Mouse (Mus musculus): ENCODE results near the gene Prrg2. TPM values are rescaled to one million over a fixed set of nuclear protein-coding genes. Genes with fewer than 3 reads are reported as not detected.

Prrg2 gene
- polyA plus RNA-seq, 1 experiment from 2014 or later = 22.3 TPM

DNA sequence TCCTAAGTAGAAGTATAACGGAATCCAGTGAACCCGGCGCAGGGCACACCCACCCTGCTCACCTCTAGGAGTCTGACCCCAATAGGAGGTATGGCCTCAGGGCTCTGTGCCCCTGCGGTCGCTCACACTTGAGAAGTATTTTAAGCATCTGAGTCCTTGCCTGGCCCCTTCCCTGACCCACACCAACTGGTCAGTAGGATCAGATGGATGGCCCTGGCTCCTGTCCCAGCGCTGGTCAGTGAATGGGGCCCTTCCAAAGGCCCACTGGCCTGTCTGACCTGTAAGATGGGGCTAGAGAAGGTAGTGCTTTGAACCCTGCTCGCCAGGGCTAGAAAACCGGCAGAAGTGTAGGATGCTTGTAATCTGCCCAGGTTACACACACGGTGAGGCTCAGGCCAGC lies 21.6 kb downstream of the Prrg2 start:
- no peak overlapping the region for H3K9ac ChIP-seq
- no peak overlapping the region for H3K27ac ChIP-seq
- H3K36me3 ChIP-seq = peaks cover 99% of the 10 kb centered on the region
- no peak overlapping the region for H3K4me2 ChIP-seq (replicated peaks)
- no peak for ATAC-seq (ENCODE audit: low FRiP score, low read depth)
- no peaks in the 10 kb centered on the region for H3K4me1 ChIP-seq
- H3K4me3 ChIP-seq = no peak overlapping the region
- H3K27me3 ChIP-seq = no peaks in the 10 kb centered on the region
- no peaks in the 10 kb centered on the region for H3K9me3 ChIP-seq
- 91% methylated on average over 9 of the region's 9 CpGs for WGBS

DNA sequence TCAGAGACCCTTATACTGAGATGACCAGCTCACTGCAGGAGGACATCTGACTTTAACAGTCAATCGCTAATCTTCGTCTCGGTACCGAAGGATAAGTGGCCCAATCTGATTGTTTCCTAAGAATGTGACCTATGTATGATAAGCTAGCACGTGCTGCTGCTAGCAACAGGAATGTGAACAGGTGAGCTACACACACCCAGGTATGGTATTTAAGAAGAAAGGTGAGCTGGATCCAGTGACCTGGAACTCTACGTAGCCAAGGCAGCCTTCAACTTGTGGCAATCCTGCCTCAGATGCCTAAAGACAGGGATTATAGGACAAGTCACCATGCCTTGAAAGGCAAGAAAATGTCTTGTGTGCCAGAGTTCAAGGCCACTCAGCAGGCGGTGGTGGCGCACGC lies 24.1 kb downstream of the Prrg2 start:
- H3K4me2 ChIP-seq (replicated peaks) = no peak overlapping the region
- WGBS = 94% methylated on average over 9 of the region's 9 CpGs
- peaks cover 99% of the 10 kb centered on the region for H3K36me3 ChIP-seq

DNA sequence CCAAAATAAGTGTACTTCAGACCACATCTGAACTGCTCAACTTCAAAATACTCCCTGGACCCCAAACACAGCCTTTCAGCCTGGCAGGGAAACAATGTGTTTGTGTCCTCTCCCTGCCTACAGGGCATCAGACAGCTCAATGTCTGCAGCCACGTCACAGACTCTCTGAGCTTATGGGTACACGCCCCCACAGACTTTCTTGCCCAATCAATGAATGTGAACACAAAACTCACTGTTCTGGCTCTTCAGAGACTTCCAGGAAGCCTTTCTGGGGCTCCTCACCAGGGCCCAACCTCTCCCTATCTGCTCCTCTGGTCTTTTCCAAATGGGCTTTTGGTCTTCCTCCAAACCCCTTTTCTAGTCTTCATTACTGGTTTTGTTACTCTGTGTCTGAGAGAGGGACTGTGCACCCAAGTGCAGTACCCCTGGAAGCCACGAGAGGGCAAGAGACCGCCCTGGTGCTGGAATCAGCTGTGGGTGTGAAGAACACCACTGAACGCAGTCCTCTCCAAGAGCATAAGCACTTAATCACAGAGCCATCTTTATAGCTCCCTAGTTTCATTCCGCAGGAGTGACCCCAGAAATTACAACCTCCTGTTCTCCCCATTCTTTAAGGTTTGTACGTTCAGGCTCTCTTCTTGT lies 24.6 kb downstream of the Prrg2 start:
- Histone ChIP-seq H3K27ac (no peak overlapping the region), H3K9me3 (no peaks in the 10 kb centered on the region), H3K9ac (no peak overlapping the region), H3K4me2 (replicated peaks) (no peak overlapping the region), H3K4me1 (no peaks in the 10 kb centered on the region), H3K4me3 (no peak overlapping the region), H3K27me3 (no peaks in the 10 kb centered on the region), H3K36me3 (peaks cover 99% of the 10 kb centered on the region)
- 69% methylated on average over 7 of the region's 7 CpGs for WGBS
- no peak for ATAC-seq (ENCODE audit: low FRiP score, low read depth)

More for the DNA sequence above, 24.1 kb downstream of the Prrg2 start:
- no peak for ATAC-seq (ENCODE audit: low FRiP score, low read depth)
- no peak overlapping the region for H3K27ac ChIP-seq
- no peaks in the 10 kb centered on the region for H3K9me3 ChIP-seq
- H3K9ac ChIP-seq = no peak overlapping the region
- H3K4me1 ChIP-seq = no peaks in the 10 kb centered on the region
- H3K27me3 ChIP-seq = no peaks in the 10 kb centered on the region
- H3K4me3 ChIP-seq = no peak overlapping the region

DNA sequence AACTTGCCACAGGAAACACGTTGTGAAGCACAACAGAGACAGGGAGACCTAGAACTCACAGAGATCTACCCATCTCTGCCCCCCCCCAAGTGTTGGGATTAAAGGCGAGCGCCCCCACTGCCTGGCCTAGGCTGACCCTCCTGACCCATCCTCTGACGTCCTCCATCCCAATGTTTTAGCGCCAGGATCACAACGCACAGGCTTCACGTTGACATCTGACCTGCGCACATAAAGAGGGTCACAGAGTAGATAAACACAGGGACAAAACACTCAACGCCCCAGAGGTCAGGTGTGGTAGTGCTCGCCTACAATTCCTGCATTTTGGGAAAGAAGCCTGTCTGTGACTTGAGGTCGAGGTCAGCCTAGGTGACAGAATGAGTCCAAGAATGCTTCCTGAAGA lies 25.8 kb downstream of the Prrg2 start:
- Histone ChIP-seq H3K4me1 (no peaks in the 10 kb centered on the region), H3K9me3 (no peaks in the 10 kb centered on the region), H3K27me3 (no peaks in the 10 kb centered on the region), H3K36me3 (peaks cover 99% of the 10 kb centered on the region), H3K4me2 (replicated peaks) (no peak overlapping the region), H3K4me3 (no peak overlapping the region), H3K9ac (no peak overlapping the region), H3K27ac (no peak overlapping the region)
- no peak for ATAC-seq (ENCODE audit: low FRiP score, low read depth)
- 85% methylated on average over 11 of the region's 11 CpGs for WGBS

DNA sequence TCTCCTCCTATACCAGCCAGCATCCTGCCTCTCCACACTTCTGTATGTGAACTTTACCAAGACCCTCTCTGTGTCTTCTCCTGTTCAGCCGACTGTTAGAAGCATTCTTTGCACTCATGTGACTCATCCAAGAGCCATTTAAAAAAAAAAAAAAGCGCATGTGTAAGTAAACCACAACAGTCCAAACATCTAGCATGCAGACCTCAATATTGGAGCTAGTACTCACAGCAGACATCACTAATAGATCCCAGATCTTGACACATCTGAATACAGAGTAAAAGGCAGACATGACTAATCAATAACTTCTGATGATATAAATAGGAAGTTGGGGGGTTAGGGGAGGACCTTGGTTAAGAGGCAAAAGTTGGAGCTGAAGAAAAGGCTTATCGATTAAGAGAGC lies 26.8 kb downstream of the Prrg2 start:
- no peak for ATAC-seq (ENCODE audit: low FRiP score, low read depth)
- Histone ChIP-seq H3K4me3 (no peak overlapping the region), H3K4me2 (replicated peaks) (no peak overlapping the region), H3K27ac (no peak overlapping the region), H3K9me3 (no peaks in the 10 kb centered on the region), H3K4me1 (no peaks in the 10 kb centered on the region), H3K27me3 (no peaks in the 10 kb centered on the region), H3K9ac (no peak overlapping the region), H3K36me3 (peaks cover 99% of the 10 kb centered on the region)
- 88% methylated on average over 3 of the region's 3 CpGs for WGBS

DNA sequence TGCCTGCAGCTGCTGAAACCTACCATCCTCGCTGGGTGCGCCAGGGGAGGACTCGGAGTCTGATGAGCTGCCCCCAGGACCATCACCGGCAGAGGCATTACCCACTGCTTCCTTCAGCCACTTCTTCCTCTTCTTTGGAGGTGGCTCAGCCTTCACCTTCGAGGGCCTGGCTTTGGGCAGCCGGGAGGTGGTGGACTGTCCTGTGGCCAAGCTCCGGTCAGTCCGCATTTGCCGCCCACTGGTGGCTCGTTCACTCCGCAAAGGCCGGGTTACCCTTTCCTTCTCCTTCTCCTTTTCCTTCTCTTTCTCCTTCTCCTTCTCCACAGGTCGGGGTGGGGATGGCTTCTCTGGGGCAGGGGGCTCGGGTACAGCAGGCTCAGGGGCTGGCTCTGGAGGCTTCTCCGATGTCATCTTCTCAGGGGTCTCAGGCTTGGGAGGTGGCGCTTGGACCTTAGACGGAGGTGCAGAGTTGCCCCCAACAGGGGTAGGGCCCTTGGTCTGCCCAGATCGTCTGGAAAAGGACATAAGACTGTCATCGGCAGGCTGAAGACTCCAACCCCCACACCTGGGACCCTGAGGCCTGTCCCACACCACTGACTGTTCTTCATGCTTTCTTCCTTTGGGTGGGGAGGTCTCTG lies 28.6 kb downstream of the Prrg2 start:
- H3K4me3 ChIP-seq = no peak overlapping the region
- no peaks in the 10 kb centered on the region for H3K4me1 ChIP-seq
- H3K4me2 ChIP-seq (replicated peaks) = no peak overlapping the region
- H3K9me3 ChIP-seq = no peaks in the 10 kb centered on the region
- no peak overlapping the region for H3K9ac ChIP-seq
- H3K27ac ChIP-seq = no peak overlapping the region
- H3K27me3 ChIP-seq = no peaks in the 10 kb centered on the region
- peaks cover 99% of the 10 kb centered on the region for H3K36me3 ChIP-seq
- WGBS = 92% methylated on average over 19 of the region's 19 CpGs
- no peak for ATAC-seq (ENCODE audit: low FRiP score, low read depth)

DNA sequence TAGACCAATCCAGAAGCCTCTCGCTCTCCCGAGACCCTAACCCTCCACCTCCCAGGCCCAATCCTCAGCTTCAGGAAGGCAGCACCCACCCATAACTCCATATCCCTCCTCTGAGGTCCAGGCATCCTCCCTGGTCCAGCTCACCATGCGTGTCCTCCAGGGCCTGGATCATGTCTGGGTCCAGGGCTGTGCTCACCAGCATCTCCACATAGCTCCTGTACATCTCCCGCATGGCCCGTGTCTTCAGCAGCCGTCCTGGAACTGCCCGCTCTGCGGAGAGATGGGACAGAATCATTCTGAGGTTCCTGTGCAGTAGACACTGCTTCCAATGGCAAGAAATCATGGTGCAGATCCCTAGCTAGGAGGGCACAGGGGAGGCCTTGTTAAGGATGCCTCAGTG lies 31.6 kb downstream of the Prrg2 start:
- WGBS = 94% methylated on average over 8 of the region's 8 CpGs
- no peak overlapping the region for H3K27ac ChIP-seq
- H3K4me3 ChIP-seq = no peak overlapping the region
- peaks cover 5% of the 10 kb centered on the region for H3K4me1 ChIP-seq
- H3K4me2 ChIP-seq (replicated peaks) = no peak overlapping the region
- H3K9ac ChIP-seq = no peak overlapping the region
- no peaks in the 10 kb centered on the region for H3K9me3 ChIP-seq
- no peaks in the 10 kb centered on the region for H3K27me3 ChIP-seq
- ATAC-seq (ENCODE audit: low FRiP score, low read depth) = no peak
- peaks cover 95% of the 10 kb centered on the region for H3K36me3 ChIP-seq

DNA sequence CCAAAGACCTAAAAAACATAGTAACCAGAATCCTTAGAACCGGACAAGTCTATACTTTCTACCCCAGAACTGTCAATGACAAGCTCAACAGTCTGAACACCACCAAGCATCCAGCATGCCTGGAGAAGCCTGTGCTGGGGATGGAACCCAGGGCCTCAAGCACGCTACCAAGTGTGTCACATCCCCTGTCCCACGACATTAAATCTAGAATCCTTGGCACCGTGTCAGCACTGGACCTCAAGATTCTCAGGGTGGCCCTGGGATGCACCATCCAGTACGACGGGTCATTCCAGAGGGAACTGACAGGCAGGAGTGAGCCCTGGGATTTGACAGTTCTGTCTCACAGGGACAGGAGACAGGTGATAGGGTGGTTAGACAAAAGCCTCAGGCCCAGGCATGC lies 32.5 kb downstream of the Prrg2 start:
- no peak overlapping the region for H3K27ac ChIP-seq
- no peak overlapping the region for H3K4me2 ChIP-seq (replicated peaks)
- peaks cover 5% of the 10 kb centered on the region for H3K4me1 ChIP-seq
- 89% methylated on average over 6 of the region's 6 CpGs for WGBS
- H3K4me3 ChIP-seq = no peak overlapping the region
- no peaks in the 10 kb centered on the region for H3K27me3 ChIP-seq
- H3K9me3 ChIP-seq = no peaks in the 10 kb centered on the region
- H3K36me3 ChIP-seq = peaks cover 86% of the 10 kb centered on the region
- ATAC-seq (ENCODE audit: low FRiP score, low read depth) = no peak
- H3K9ac ChIP-seq = no peak overlapping the region

DNA sequence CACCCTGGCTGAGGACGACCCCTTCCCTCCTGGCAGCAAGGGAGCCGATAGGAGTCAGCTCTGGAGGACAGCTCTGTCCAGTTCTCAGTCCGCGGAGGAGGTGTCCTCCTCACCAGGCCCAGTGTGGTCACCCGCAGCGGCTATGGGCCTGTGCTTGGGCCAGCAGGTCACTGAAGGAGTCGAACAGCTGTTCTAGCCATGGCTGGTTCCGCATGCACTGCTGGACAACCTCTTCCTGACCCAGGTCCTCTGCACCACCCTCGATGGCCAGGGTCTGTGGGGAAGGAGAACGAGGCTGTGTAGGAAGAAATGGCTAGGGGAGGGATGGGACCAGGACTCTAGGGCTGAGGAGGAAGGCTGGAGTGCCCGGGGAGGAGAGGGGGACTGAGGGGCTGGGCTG lies 34.1 kb downstream of the Prrg2 start:
- H3K4me2 ChIP-seq (replicated peaks) = no peak overlapping the region
- no peak overlapping the region for H3K9ac ChIP-seq
- no peaks in the 10 kb centered on the region for H3K27me3 ChIP-seq
- no peak overlapping the region for H3K27ac ChIP-seq
- peaks cover 70% of the 10 kb centered on the region for H3K36me3 ChIP-seq
- H3K9me3 ChIP-seq = no peaks in the 10 kb centered on the region
- H3K4me3 ChIP-seq = no peak overlapping the region
- WGBS = 92% methylated on average over 11 of the region's 11 CpGs
- ATAC-seq (ENCODE audit: low FRiP score, low read depth) = no peak
- peaks cover 5% of the 10 kb centered on the region for H3K4me1 ChIP-seq

DNA sequence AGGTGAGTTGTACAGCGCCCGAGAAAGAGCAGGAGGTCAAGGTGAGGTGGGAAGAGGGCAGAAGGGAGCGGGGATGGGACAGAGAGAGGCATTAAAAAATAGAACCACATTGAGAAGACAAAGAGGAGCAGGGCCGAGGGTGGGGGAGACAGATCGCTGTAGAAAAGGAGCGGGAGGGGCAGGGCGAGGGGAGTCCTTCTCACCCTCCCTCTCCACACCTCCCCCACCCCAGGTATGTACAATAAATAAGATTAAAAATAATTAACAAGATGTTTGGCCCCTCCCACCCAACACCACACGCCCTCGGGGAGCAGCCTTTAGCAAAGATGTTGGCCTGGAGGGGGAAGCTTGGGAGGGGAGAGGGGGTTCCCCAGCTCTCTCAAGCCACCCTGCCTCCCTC lies 34.7 kb downstream of the Prrg2 start:
- 99% methylated on average over 9 of the region's 9 CpGs for WGBS
- ATAC-seq (ENCODE audit: low FRiP score, low read depth) = no peak
- Histone ChIP-seq H3K27ac (no peak overlapping the region), H3K27me3 (no peaks in the 10 kb centered on the region), H3K4me3 (no peak overlapping the region), H3K4me2 (replicated peaks) (no peak overlapping the region), H3K9me3 (no peaks in the 10 kb centered on the region), H3K4me1 (peaks cover 5% of the 10 kb centered on the region), H3K9ac (no peak overlapping the region), H3K36me3 (peaks cover 64% of the 10 kb centered on the region)

DNA sequence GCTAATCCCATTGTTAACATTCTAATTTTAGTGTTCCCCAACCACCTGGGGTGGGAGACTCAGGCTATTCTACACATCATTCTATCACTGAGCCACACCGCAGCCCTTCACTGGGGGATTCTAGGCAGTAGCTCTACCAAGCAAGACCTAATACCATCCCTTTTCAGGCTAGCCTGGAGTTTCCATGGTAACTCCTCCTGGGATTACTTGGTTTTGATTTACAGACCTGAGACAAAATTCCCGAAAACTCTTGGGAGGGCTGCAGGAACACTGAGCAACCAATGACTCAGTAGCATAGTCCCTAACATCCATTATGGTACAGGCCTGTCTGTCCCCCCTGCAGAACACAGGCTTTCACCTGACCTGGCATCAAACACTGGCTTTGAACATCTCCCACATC lies 36.2 kb downstream of the Prrg2 start:
- no peak for ATAC-seq (ENCODE audit: low FRiP score, low read depth)
- Histone ChIP-seq H3K9ac (no peak overlapping the region), H3K4me2 (replicated peaks) (no peak overlapping the region), H3K4me1 (peaks cover 5% of the 10 kb centered on the region), H3K36me3 (peaks cover 49% of the 10 kb centered on the region), H3K27me3 (no peaks in the 10 kb centered on the region), H3K27ac (no peak overlapping the region), H3K9me3 (no peaks in the 10 kb centered on the region), H3K4me3 (no peak overlapping the region)
- WGBS = 55% methylated on average over 2 of the region's 2 CpGs

DNA sequence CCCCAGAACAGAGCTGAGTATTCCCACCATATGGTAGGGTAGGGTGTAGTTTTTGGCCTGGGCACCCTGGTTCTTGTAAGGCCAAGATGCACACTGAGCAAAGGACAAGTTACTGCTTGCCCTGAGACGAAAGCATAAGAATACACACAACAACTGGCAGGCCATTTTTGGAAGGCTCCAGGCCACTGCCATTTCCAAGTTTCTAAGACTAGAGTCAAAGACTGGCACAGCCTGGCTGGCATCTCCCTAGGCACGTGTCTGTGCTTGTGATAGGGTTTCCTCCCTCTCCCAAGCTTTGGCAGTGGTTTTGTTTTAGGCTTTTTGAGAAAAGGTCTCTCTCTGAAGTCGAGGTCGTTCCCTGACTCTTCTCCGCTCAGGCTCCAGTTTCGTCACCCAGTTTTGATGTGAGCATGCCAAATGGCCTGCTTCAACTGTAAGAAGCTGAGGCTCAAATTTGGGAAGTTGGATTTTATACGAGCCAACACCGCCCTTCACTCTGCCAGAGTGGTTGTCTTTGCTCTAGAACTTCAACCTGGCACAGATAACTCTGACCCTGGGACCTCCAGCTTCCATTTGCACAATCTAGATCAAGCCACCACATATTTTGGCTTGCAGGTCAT lies 36.8 kb downstream of the Prrg2 start:
- no peak overlapping the region for H3K4me3 ChIP-seq
- no peak overlapping the region for H3K4me2 ChIP-seq (replicated peaks)
- WGBS = 74% methylated on average over 8 of the region's 8 CpGs
- 0 out of 2 replicates have a peak, but pooled peaks cover 4% of the 10 kb centered on the region for H3K27me3 ChIP-seq
- H3K4me1 ChIP-seq = peaks cover 5% of the 10 kb centered on the region
- peak overlapping the region; percentile 52; the same call in 1 of the 2 replicates for H3K27ac ChIP-seq
- H3K36me3 ChIP-seq = peaks cover 43% of the 10 kb centered on the region
- H3K9ac ChIP-seq = no peak overlapping the region
- no peaks in the 10 kb centered on the region for H3K9me3 ChIP-seq
- ATAC-seq (ENCODE audit: low FRiP score, low read depth) = no peak

Measured in limb, embryonic 13.5 days (tissue).